Mouse (Mus musculus) CD8-positive naive resting alpha-beta T cell, adult 2 months (primary cell): Measurements from ENCODE around the gene Selplg.

ENCODE experiments used
- DNase-seq, 2 experiments: peaks; one replicate each; pipeline ENCODE4 v3.0.0; 2022; ENCODE audit warnings: low read depth in 2 of 2, low spot score in 2 of 2

Gene Selplg

DNA sequence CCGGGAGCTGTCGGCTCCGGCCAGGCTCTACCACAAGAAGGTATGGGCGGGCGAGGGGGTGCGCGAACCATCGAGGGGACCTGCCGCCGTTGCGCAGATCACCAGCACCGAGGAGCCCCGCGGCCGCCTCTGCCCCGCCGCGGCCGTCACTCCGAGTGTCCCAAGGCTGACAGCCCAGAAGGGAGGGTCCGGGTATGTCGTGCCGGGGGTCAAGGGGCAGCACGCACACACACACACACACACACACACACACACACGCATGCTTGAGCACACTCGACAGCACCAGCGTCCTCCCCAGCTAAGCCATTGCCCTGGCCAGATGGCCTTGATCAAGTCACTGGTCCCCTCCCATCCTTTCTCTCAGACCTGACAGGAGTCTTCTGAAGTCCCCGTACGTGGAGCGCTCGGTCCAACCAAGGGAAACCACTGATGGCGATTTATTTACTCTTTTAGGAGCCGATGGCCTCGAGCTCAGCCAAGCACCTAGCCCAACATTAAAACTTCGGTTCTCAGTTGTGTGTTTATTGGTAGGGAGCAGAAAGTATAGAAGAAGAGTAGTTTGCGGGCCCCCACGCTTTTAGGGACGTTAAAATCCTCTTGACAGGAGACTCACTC is 59.4 kb downstream of the Selplg start:
- peak in 1 of 2 experiments; percentile 7 for DNase-seq

DNA sequence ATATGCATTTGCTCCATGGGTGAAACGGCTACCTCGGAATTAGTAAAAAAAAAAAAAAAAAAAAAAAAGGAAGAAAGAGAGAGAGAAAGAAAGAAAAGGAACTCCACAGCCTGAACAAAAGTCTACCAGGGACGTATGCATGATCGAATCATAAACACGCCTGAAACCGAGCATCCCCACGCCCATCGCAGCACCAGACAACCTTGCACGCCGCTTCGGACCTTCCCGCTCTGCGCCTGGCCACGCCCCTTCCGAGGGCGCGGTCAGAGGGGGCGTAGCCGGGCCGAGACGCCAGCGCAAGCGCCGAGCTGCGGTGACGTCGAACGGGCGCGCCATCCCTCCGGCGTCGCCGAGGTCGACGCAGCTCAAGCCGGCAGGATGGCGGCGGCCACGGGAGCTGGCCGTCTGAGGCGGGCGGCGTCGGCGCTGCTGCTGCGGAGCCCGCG is 60.0 kb downstream of the Selplg start, which contains the start of the genes Sart3 and Iscu:
TSS of gene Sart3 (minus strand) at position 61 of the 446 bp plus-strand sequence.
TSS of gene Iscu (plus strand) at position 299 of the 446 bp plus-strand sequence.
- peak; percentile 89 to 90 for DNase-seq

DNA sequence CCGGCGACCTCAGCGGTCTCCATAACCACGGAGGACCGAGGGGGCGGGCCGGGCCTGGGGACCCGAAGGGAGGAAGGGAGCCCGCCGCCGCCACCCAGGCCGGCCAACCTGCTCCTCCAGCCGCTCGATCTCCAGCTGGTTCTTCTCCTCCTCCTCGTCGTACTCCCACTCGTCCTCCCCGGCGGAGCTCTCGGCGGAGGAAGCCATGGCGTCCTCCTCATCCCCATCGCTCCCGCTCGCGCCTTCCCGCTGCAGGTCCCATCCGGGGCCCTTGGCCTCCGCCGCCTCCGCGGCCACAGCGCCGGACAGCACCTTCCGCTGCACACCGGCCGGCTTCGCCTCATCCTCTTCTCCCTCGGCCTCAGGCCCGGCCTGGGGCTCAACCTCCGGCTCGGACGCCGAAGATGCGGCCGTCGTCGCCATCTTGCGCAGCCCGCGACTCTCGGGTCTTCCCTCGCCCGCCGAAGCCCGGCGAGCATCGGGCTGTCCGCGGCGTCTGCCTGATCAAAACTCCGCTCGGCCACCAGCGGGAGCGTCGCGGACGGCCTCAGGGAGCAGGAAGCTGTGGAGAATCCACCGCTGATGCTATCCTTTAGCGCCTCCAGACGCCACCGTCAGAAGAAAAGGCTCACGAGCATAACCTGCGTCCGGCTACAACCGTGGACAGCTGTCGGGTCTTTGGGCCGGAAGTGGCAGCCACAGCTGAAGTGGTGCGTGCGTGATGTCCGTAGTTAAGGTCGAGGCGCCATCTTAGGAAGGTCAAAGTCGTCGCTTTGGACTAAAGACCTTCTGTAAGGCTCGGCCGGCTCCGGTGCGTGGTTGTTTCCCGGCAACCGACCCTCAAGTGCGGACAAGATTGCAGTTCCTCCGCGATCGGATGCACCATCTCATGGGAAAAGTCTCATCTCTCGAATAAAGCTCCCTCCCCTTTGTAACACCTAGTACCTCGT is 61.0 kb downstream of the Selplg start:
- peak; percentile 85 for DNase-seq

DNA sequence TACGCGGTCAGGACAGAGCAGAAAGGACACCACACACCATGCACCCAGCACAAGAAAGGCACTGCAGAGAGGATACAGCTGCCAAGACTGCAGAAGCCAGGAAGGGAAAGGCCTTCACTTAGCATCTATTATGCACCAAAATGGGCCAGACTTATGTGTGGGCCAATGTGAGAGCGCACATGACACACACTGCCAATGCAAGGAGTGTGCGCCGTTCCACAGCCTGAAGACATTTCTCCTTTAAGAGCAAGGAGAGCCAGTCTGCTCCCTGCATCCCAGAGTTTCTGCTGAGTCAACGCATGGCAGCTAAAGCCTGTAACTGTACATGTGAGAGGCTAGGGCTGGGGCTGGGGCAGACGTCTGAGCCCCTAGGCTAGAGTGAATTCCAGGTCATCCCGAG is 63.6 kb downstream of the Selplg start:
- no peak for DNase-seq
